Mouse (Mus musculus): ENCODE measurements around the gene Filip1.
"Not testable (repeated sequence)": the region's sequence is repeated elsewhere in the genome, so short reads cannot be mapped to it uniquely, and the experiment has no call there.

Gene Filip1

GRCm38 (mm10) chr9:80012751-80013150, at the start of gene Filip1:
Gene Filip1 (minus strand): TSS chr9:80012851.
- DNase-seq (ENCODE audit: low read depth, low spot score): no peak

- DNase-seq (ENCODE audit: low read depth, low spot score): no peak
Measured at GRCm38 (mm10) chr9:80057690-80058089, 45.0 kb upstream of the Filip1 start.

GRCm38 (mm10) chr9:80052951-80053350, 40.3 kb upstream of the Filip1 start:
- no peak for DNase-seq (ENCODE audit: low read depth, low spot score)

- not testable (repeated sequence) for DNase-seq (ENCODE audit: low read depth, low spot score)
Measured at GRCm38 (mm10) chr9:80049271-80049670, 36.6 kb upstream of the Filip1 start.

- DNase-seq (ENCODE audit: low read depth, low spot score): not testable (repeated sequence)
Measured at GRCm38 (mm10) chr9:80044301-80044700, 31.6 kb upstream of the Filip1 start.

GRCm38 (mm10) chr9:80039296-80039815, 26.7 kb upstream of the Filip1 start:
- no peak for DNase-seq (ENCODE audit: low read depth, low spot score)

- no peak for DNase-seq (ENCODE audit: low read depth, low spot score)
Measured at GRCm38 (mm10) chr9:80037997-80038383, 25.3 kb upstream of the Filip1 start.

- no peak for DNase-seq (ENCODE audit: low read depth, low spot score)
Measured at GRCm38 (mm10) chr9:80037262-80037996, 24.8 kb upstream of the Filip1 start.

GRCm38 (mm10) chr9:80026581-80027021, 13.9 kb upstream of the Filip1 start:
- DNase-seq (ENCODE audit: low read depth, low spot score): no peak

- DNase-seq (ENCODE audit: low read depth, low spot score): peak; percentile 50
Measured at GRCm38 (mm10) chr9:80026017-80026416, 13.4 kb upstream of the Filip1 start.

- not testable (repeated sequence) for DNase-seq (ENCODE audit: low read depth, low spot score)
Measured at GRCm38 (mm10) chr9:80025347-80025746, 12.7 kb upstream of the Filip1 start.

- no peak for DNase-seq (ENCODE audit: low read depth, low spot score)
Measured at GRCm38 (mm10) chr9:80022821-80023220, 10.2 kb upstream of the Filip1 start.

GRCm38 (mm10) chr9:80021648-80022047, 9.0 kb upstream of the Filip1 start:
- no peak for DNase-seq (ENCODE audit: low read depth, low spot score)

- no peak for DNase-seq (ENCODE audit: low read depth, low spot score)
Measured at GRCm38 (mm10) chr9:80020429-80020828, 7.8 kb upstream of the Filip1 start.

- DNase-seq (ENCODE audit: low read depth, low spot score): no peak
Measured at GRCm38 (mm10) chr9:80012016-80012415, 635 bp downstream of the Filip1 start.

GRCm38 (mm10) chr9:80002394-80003188, 10.1 kb downstream of the Filip1 start:
- peak; percentile 33 for DNase-seq (ENCODE audit: low read depth, low spot score)

- no peak for DNase-seq (ENCODE audit: low read depth, low spot score)
Measured at GRCm38 (mm10) chr9:79997282-79997681, 15.4 kb downstream of the Filip1 start.

GRCm38 (mm10) chr9:79994296-79994695, 18.4 kb downstream of the Filip1 start:
- no peak for DNase-seq (ENCODE audit: low read depth, low spot score)

GRCm38 (mm10) chr9:79993066-79993465, 19.6 kb downstream of the Filip1 start:
- no peak for DNase-seq (ENCODE audit: low read depth, low spot score)

- no peak for DNase-seq (ENCODE audit: low read depth, low spot score)
Measured at GRCm38 (mm10) chr9:79990456-79991017, 22.1 kb downstream of the Filip1 start.

GRCm38 (mm10) chr9:79989703-79990102, 22.9 kb downstream of the Filip1 start:
- no peak for DNase-seq (ENCODE audit: low read depth, low spot score)

- no peak for DNase-seq (ENCODE audit: low read depth, low spot score)
Measured at GRCm38 (mm10) chr9:79989061-79989460, 23.6 kb downstream of the Filip1 start.

Data from WW6 (cell line).